Mouse (Mus musculus) right cerebral cortex, adult 2 months (tissue): ENCODE results near the gene Slco4c1.

Experiments
- DNase-seq, 2 experiments: peaks; one replicate each; pipeline ENCODE4 v3.0.0; 2021 to 2022; ENCODE audit warnings: low spot score in 2 of 2

Gene Slco4c1

DNA sequence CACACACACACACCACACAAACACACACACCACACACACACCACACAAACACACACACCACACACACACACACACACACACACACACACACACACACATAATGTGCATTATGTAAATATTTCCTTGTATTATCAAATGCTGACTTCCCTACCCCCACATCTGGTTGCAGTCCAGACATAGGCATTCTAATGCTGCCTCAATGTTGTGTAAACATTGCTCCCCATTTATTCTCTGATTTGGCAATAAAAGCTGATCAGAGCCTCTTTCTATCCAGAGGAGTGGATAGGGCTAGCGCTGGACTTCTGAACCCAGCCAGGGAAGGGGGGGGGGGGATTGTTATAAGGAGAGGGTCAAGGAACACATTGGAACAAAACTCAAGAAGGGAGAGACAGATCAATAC lies 101.7 kb downstream of the Slco4c1 start:
- no peak for DNase-seq

- DNase-seq = peak; percentile 57 to 63
These were observed 103.7 kb downstream of the Slco4c1 start for GRCm38 (mm10) chr1:96768264-96768663.

- no peak for DNase-seq
These were observed 105.4 kb downstream of the Slco4c1 start for GRCm38 (mm10) chr1:96766535-96766934.
